ENCODE assay signal across 8 mouse cellular contexts in genomic region chr5:117938182-117938581, GRCm38 (mm10). TPM values are rescaled to one million over a fixed set of nuclear protein-coding genes. Genes with fewer than 3 reads are reported as not detected.
A peak's percentile ranks its signal among the peaks of the same experiment; 100 is the strongest.
DNase-seq lines count a peak whose midpoint lies in the region; ATAC-seq and TF ChIP-seq lines count a peak whose summit lies in the region.

No protein-coding gene starts in this region.

- DNase-seq in layer of hippocampus, postnatal 10 days (ENCODE audit: low spot score in 2 of 2), result peak; percentile 67 to 68
- DNase-seq in layer of hippocampus, adult 9-11 months, result no peak

- peak; percentile 78 for TF ChIP-seq CTCF in bone marrow, adult 2 months (IDR thresholded peaks at IDR 0.05; ENCODE audit: control insufficient read depth, insufficient read depth, low read length)

- 0 out of 2 replicates have a peak, but pooled peaks have one; percentile 50 for ATAC-seq in forebrain, embryonic 15.5 days (replicated peaks)
- no peak for ATAC-seq in hindbrain, embryonic 13.5 days (ENCODE audit: low FRiP score)
- ATAC-seq in limb, embryonic 13.5 days (ENCODE audit: low FRiP score, low read depth), result no peak
- no peak for ATAC-seq in midbrain, embryonic 13.5 days
- ATAC-seq in stomach, embryonic 15.5 days (ENCODE audit: insufficient read depth, low FRiP score, low read depth), result peak; percentile 53; the same call in 1 of the 2 replicates

- H3K9me3 ChIP-seq in forebrain, embryonic 15.5 days, result no peaks in the 10 kb centered on the region
- H3K9me3 ChIP-seq in hindbrain, embryonic 13.5 days, result no peaks in the 10 kb centered on the region
- no peaks in the 10 kb centered on the region for H3K9me3 ChIP-seq in limb, embryonic 13.5 days
- no peaks in the 10 kb centered on the region for H3K9me3 ChIP-seq in midbrain, embryonic 13.5 days
- H3K9me3 ChIP-seq in stomach, embryonic 15.5 days, result no peaks in the 10 kb centered on the region

- H3K36me3 ChIP-seq in forebrain, embryonic 15.5 days, result no peaks in the 10 kb centered on the region
- no peaks in the 10 kb centered on the region for H3K36me3 ChIP-seq in hindbrain, embryonic 13.5 days
- H3K36me3 ChIP-seq in limb, embryonic 13.5 days, result no peaks in the 10 kb centered on the region
- H3K36me3 ChIP-seq in midbrain, embryonic 13.5 days, result no peaks in the 10 kb centered on the region
- H3K36me3 ChIP-seq in stomach, embryonic 15.5 days, result no peaks in the 10 kb centered on the region

- H3K4me2 ChIP-seq in forebrain, embryonic 15.5 days (replicated peaks), result peak overlapping the region; percentile 15; the same call in 1 of the 2 replicates
- peak overlapping the region; percentile 33 for H3K4me2 ChIP-seq in hindbrain, embryonic 13.5 days
- peak overlapping the region; percentile 58 for H3K4me2 ChIP-seq in limb, embryonic 13.5 days (replicated peaks)
- H3K4me2 ChIP-seq in midbrain, embryonic 13.5 days (replicated peaks), result peak overlapping the region; percentile 32; the same call in 1 of the 2 replicates
- peak overlapping the region; percentile 54 for H3K4me2 ChIP-seq in stomach, embryonic 15.5 days

- H3K27ac ChIP-seq in bone marrow, adult 2 months (ENCODE audit: control insufficient read depth, insufficient read depth, low read depth, low read length, poor library complexity), result no peak overlapping the region
- 0 out of 2 replicates have a peak overlapping the region, but pooled peaks have one; percentile 32 for H3K27ac ChIP-seq in forebrain, embryonic 15.5 days (replicated peaks)
- H3K27ac ChIP-seq in hindbrain, embryonic 13.5 days, result no peak overlapping the region
- no peak overlapping the region for H3K27ac ChIP-seq in limb, embryonic 13.5 days
- H3K27ac ChIP-seq in midbrain, embryonic 13.5 days, result no peak overlapping the region
- H3K27ac ChIP-seq in stomach, embryonic 15.5 days, result no peak overlapping the region

- no peaks in the 10 kb centered on the region for H3K27me3 ChIP-seq in forebrain, embryonic 15.5 days
- H3K27me3 ChIP-seq in hindbrain, embryonic 13.5 days, result peaks cover 13% of the 10 kb centered on the region
- 0 out of 2 replicates have a peak, but pooled peaks cover 5% of the 10 kb centered on the region for H3K27me3 ChIP-seq in limb, embryonic 13.5 days
- H3K27me3 ChIP-seq in midbrain, embryonic 13.5 days, result peaks cover 5% of the 10 kb centered on the region; the same call in 1 of the 2 replicates
- H3K27me3 ChIP-seq in stomach, embryonic 15.5 days (replicated peaks), result peaks cover 3% of the 10 kb centered on the region; the same call in 1 of the 2 replicates

- WGBS in bone marrow, adult 2 months, result 11% methylated on average over 14 of the region's 14 CpGs
- WGBS in forebrain, embryonic 15.5 days, result 8% methylated on average over 14 of the region's 14 CpGs
- 16% methylated on average over 13 of the region's 14 CpGs for WGBS in hindbrain, embryonic 13.5 days
- WGBS in limb, embryonic 13.5 days, result 17% methylated on average over 14 of the region's 14 CpGs
- 15% methylated on average over 14 of the region's 14 CpGs for WGBS in midbrain, embryonic 13.5 days
- WGBS in stomach, embryonic 15.5 days, result 15% methylated on average over 14 of the region's 14 CpGs

- H3K4me3 ChIP-seq in bone marrow, adult 2 months (replicated peaks; ENCODE audit: control insufficient read depth, low read depth, low read length), result no peak overlapping the region
- no peak overlapping the region for H3K4me3 ChIP-seq in forebrain, embryonic 15.5 days
- no peak overlapping the region for H3K4me3 ChIP-seq in hindbrain, embryonic 13.5 days
- H3K4me3 ChIP-seq in limb, embryonic 13.5 days, result peak overlapping the region; percentile 33
- peak overlapping the region; percentile 20; the same call in 1 of the 2 replicates for H3K4me3 ChIP-seq in midbrain, embryonic 13.5 days (replicated peaks)
- peak overlapping the region; percentile 33 for H3K4me3 ChIP-seq in stomach, embryonic 15.5 days (replicated peaks)

- no peak for TF ChIP-seq POLR2A in bone marrow, adult 2 months (IDR thresholded peaks at IDR 0.05; ENCODE audit: borderline replicate concordance, control insufficient read depth, low read depth, low read length)

- no peaks in the 10 kb centered on the region for H3K4me1 ChIP-seq in bone marrow, adult 2 months (ENCODE audit: control insufficient read depth, insufficient read depth, low read length)
- H3K4me1 ChIP-seq in forebrain, embryonic 15.5 days, result peaks cover 6% of the 10 kb centered on the region; the same call in 1 of the 2 replicates
- no peaks in the 10 kb centered on the region for H3K4me1 ChIP-seq in hindbrain, embryonic 13.5 days (replicated peaks)
- H3K4me1 ChIP-seq in limb, embryonic 13.5 days, result peaks cover 5% of the 10 kb centered on the region; the same call in 1 of the 2 replicates
- 0 out of 2 replicates have a peak, but pooled peaks cover 4% of the 10 kb centered on the region for H3K4me1 ChIP-seq in midbrain, embryonic 13.5 days (replicated peaks)
- no peaks in the 10 kb centered on the region for H3K4me1 ChIP-seq in stomach, embryonic 15.5 days

- H3K9ac ChIP-seq in forebrain, embryonic 15.5 days (replicated peaks), result no peak overlapping the region
- no peak overlapping the region for H3K9ac ChIP-seq in hindbrain, embryonic 13.5 days
- no peak overlapping the region for H3K9ac ChIP-seq in limb, embryonic 13.5 days
- H3K9ac ChIP-seq in midbrain, embryonic 13.5 days (replicated peaks), result no peak overlapping the region
- no peak overlapping the region for H3K9ac ChIP-seq in stomach, embryonic 15.5 days

RNA-seq across cellular contexts. Expression of gene Fbxo21, which starts 38.3 kb away (rescaled TPM):
- total RNA-seq in layer of hippocampus, postnatal 10 days (2021), result 100 to 1,000 TPM; 125 to 134 TPM
- polyA plus RNA-seq in bone marrow, adult 2 months (2011; ENCODE audit: insufficient read depth, insufficient read length, low replicate concordance, missing spikeins), result 2.2 and 5.8 TPM in 2 replicates
- 183 and 193 TPM in 2 replicates for polyA plus RNA-seq in forebrain, embryonic 15.5 days (2015; fragmentation: Nextera tagmentation; extraction: Ambion mirVana)
- 141 and 149 TPM in 2 replicates for polyA plus RNA-seq in hindbrain, embryonic 13.5 days (2015; fragmentation: Nextera tagmentation; extraction: Ambion mirVana)
- polyA plus RNA-seq in limb, embryonic 13.5 days (2015; fragmentation: Nextera tagmentation; extraction: Ambion mirVana), result 68.2 and 70.1 TPM in 2 replicates
- polyA plus RNA-seq in midbrain, embryonic 13.5 days (2015; fragmentation: Nextera tagmentation; extraction: Ambion mirVana), result 152 and 154 TPM in 2 replicates
- polyA plus RNA-seq in stomach, embryonic 15.5 days (2015; fragmentation: Nextera tagmentation; extraction: Ambion mirVana), result 61.2 and 65.7 TPM in 2 replicates

Comparison
In these comparisons a context has a peak if more than half of its experiments do, and no peak if none do; other contexts are left out.
1. H3K4me3 ChIP-seq: peak in limb, embryonic 13.5 days (single experiment), midbrain, embryonic 13.5 days (single experiment) and stomach, embryonic 15.5 days (single experiment); none in bone marrow, adult 2 months (single experiment), forebrain, embryonic 15.5 days (single experiment) and hindbrain, embryonic 13.5 days (single experiment).
2. ATAC-seq: peak in forebrain, embryonic 15.5 days (single experiment) and stomach, embryonic 15.5 days (single experiment); none in hindbrain, embryonic 13.5 days (single experiment), limb, embryonic 13.5 days (single experiment) and midbrain, embryonic 13.5 days (single experiment).
3. Peak in every context shown above with its lines, with median percentiles within 50 percentile points of each other: H3K4me2 ChIP-seq.